Mouse (Mus musculus) embryonic stem cell, embryonic (primary cell): ENCODE results near the gene Tmem53.

ENCODE experiments used
- CTCF ChIA-PET, 4 experiments: fragments of 300-600 bp in 2 of 4; fragments of 350-600 bp in 2 of 4; sonication (Branson Sonifier 250); formaldehyde crosslinking; loops; one replicate each; lab custom pipeline; 2022; ENCODE audit warnings: inconsistent platforms in 2 of 4; lab: Charles Lee
- POLR2A ChIA-PET, 4 experiments: fragments of 300-600 bp in 2 of 4; fragments of 350-600 bp in 2 of 4; sonication (Branson Sonifier 250); formaldehyde crosslinking; loops; one replicate each; lab custom pipeline; 2022; ENCODE audit warnings: antibody characterized with exemption in 4 of 4, inconsistent platforms in 1 of 4; lab: Charles Lee

Gene Tmem53

DNA sequence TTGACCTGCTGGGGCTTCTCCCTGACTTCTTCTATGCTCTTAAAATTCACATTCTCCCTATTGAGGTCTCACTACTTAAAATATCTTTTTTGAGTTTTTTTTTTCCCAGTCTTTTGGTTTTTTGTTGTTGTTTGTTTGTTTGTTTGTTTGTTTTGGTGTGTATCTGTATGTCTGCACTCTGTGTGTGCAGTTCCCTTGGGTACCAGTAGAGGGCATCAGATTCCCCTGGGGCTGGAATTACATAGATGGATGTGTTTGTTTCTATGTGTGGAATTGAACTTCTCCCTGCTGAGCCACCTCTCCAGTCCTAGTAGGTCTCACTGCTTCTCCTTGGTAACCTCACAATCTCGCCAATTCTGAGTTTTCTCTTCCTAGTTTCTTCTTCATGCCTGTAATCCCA is 57.7 kb downstream of the Tmem53 start:
- POLR2A ChIA-PET = interaction anchor here in 1 of 4 experiments (8.9 kb wide), 1 partner anchor 19 kb away, joined by 117 read pairs; no protein-coding TSS in a partner anchor
- CTCF ChIA-PET = no interaction called here

DNA sequence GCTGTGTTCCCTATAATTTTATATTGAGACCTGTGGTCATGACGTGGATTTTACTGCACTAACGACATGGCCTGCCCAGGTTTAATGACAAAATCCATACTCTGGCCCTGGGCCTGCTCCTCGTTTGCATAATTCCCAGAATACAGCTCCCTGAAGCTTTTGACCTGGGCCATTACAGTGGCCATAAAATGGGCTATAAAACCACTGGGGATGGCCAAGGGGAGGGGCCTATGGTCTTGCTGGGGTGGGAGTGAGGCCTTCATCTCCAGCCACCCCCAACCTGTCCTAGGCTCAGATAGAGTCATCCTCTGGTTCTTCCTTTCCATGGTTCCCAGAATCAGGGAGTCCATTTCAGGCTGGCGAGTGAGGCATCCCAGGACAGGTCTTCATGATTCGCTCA is 60.1 kb downstream of the Tmem53 start:
- POLR2A ChIA-PET = interaction anchor here in 3 of 4 experiments (0.7 to 2.7 kb wide), 20 partner anchors 9 to 277 kb away, joined by 3 to 16 read pairs (median 4); no protein-coding TSS in a partner anchor
- CTCF ChIA-PET = interaction anchor here in 3 of 4 experiments (0.6 to 2.1 kb wide), 11 partner anchors 10 to 206 kb away, joined by 3 to 20 read pairs (median 4); no protein-coding TSS in a partner anchor

DNA sequence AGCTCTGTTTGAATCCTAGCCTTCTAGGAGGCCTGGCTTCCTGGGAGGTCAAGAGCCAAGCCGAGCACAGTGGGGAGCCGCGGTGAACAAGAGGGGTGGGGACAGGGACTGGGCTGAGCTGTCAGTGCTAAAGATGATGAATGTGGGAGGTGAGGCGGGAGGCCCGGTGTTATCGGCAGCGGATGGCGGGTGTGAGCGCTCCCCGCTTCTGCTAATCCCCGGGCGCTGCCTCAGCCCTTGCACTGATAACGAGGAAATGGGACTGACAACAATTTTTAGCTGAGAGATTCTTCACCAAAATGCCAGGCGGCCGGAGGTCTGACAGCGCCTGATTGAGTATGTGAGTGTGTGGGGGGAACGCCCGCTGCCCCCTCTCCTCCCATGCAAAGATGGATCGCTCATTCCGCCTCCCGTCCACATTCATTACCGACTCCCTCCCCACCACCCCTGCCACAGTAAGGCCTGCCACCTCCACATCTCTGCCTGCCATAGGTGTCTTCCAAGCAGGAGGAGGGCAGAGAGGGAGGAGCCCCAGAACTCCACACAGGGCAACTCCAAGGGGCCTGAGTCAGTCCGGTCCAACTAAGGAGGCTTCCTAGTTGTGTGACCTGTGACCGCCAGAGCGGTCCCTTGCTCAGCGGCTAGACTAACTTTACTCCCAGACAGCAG is 60.8 kb downstream of the Tmem53 start:
- POLR2A ChIA-PET = interaction anchor here in 3 of 4 experiments (0.7 to 2.7 kb wide), 19 partner anchors 10 to 276 kb away, joined by 3 to 16 read pairs (median 4); no protein-coding TSS in a partner anchor
- CTCF ChIA-PET = interaction anchor here in 3 of 4 experiments (0.5 to 2.1 kb wide), 14 partner anchors 10 to 624 kb away, joined by 3 to 20 read pairs (median 4); no protein-coding TSS in a partner anchor

DNA sequence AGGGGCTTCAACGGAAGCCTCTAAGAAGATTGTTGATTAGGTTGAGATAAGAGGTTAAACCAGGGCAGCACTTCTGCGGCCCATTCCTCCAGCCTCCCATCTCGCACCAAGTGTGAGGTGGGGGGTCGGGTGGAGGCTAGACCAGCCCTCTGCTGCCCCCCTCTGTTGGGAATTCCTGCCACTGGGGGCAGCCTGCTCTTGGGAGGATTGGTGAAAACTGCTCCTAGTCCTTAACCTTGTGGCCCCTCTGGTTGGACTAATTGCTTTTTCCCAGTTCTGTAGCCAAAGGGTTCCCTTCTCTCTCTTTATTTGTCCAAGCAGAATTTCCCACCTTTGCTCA is 61.3 kb downstream of the Tmem53 start:
- ChIA-PET CTCF (interaction anchor here (0.5 to 2.1 kb wide), 12 partner anchors 11 to 1606 kb away, joined by 3 to 20 read pairs (median 3); no protein-coding TSS in a partner anchor), POLR2A (interaction anchor here in 3 of 4 experiments (0.5 to 2.7 kb wide), 10 partner anchors 7 to 763 kb away, joined by 3 to 16 read pairs (median 4); no protein-coding TSS in a partner anchor)

DNA sequence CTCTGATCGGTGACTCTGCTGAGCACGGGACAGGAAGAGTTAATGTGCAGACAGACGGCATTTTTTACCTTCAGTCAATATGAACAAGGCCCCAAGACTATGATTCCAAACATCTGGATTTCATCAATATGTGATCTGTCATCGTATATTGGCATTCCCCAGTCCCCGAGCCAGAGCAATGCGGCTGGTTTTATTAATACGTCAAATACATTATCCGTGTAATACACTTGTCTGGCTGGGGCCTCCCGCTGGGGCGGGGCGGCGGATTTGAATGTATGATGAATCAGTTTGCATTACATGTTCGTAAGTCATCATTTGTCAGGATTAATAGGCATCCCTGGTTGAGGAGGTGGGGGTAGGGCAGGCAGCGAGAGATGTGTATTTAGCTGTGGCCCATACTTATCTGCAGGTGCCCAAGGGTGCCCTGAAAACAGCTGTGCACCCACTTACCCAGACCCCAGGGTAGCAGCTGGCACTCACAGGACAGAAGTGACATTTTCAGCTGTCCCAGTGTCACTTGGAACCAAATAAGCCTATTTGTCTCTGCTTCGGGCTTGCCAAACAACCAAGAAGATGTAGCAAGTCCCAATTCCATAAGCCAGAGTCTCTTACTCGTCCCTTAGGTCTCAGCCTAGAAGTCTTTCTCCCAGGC is 63.2 kb downstream of the Tmem53 start:
- ChIA-PET POLR2A (interaction anchor here in 1 of 4 experiments (0.8 kb wide), 1 partner anchor 45 kb away, joined by 3 read pairs; no protein-coding TSS in a partner anchor), CTCF (interaction anchor here in 1 of 4 experiments (1.2 kb wide), 1 partner anchor 9 kb away, joined by 3 read pairs; no protein-coding TSS in a partner anchor)

DNA sequence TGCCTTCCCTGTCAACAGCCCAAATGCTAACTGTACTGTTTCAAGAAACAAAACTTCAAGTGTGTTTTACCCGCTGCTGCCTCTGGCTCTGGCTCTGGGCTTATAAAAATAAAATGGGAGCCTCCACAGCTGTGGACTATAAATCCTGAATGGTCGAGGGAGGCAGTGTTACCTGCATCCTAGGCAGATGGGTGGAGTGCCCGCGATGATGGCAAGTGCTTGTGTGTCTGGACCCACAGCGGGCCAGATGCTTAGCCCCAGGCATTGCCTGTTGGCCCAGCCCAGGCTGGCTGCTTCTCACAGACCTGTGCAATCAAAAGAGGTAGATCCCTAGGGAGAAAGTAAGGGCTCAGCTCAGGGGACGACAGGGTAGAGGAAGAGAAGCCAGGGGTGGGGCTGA is 65.0 kb downstream of the Tmem53 start:
- POLR2A ChIA-PET = interaction anchor here (0.5 to 2.6 kb wide), 17 partner anchors 8 to 233 kb away, joined by 3 to 20 read pairs (median 3); partner anchors contain the start of gene Eri3 (in 1 of the 4)
- CTCF ChIA-PET = interaction anchor here in 2 of 4 experiments (0.5 to 2.1 kb wide), 5 partner anchors 8 to 86 kb away, joined by 3 to 7 read pairs (median 3); no protein-coding TSS in a partner anchor

DNA sequence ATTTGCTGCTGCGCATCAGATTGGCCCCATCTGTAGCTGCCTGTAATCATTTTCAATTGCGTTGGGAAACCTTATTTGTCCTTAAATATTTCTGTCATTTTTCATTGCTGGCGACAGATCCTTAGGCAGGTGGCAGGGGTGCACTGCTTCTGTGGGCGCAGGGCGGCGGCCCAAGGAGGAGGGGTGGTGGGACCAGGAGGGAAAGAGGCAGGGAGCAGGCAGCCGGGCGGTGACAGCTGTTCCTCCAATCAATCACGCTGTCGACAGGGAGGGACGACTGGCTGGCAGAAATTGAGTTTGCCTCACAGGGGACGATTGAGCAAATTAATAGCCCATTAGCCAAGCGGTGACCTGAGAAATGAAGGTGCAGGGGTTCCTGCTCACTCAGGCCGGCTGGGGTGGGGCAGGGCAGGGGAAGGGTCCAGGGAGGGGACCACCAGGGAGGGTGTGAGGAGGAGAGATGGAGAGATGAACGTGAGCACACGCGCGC is 66.0 kb downstream of the Tmem53 start:
- ChIA-PET CTCF (interaction anchor here (0.7 to 2.1 kb wide), 6 partner anchors 12 to 91 kb away, joined by 3 to 7 read pairs (median 3); no protein-coding TSS in a partner anchor), POLR2A (interaction anchor here (0.6 to 2.6 kb wide), 18 partner anchors 9 to 292 kb away, joined by 3 to 20 read pairs (median 4); partner anchors contain the start of gene Eri3 (in 1 of the 4))
